Mouse (Mus musculus) small intestine, adult 2 months (tissue): Measurements from ENCODE around the gene Spata17. TPM values are rescaled to one million over a fixed set of nuclear protein-coding genes. Genes with fewer than 3 reads are reported as not detected.
"Not testable (repeated sequence)": the region's sequence is repeated elsewhere in the genome, so short reads cannot be mapped to it uniquely, and the experiment has no call there.

Experiments
- H3K27ac ChIP-seq: fragments of 200-500 bp; 2 replicates; pipeline ENCODE4 v1.5.1; 2012; ENCODE audit warnings: low read depth, low read length, control low read depth, inconsistent platforms; ENCODE audit not compliant: insufficient read depth
- H3K27me3 ChIP-seq: fragments of 200-500 bp; 2 replicates; pipeline ENCODE4 v1.6.1; 2012; ENCODE audit warnings: mild to moderate bottlenecking, moderate library complexity, low read length, inconsistent platforms; ENCODE audit not compliant: control insufficient read depth, insufficient read depth
- H3K36me3 ChIP-seq: fragments of 200-500 bp; 2 replicates; pipeline ENCODE4 v1.6.1; 2012; ENCODE audit warnings: mild to moderate bottlenecking, low read length, control low read depth, inconsistent platforms; ENCODE audit not compliant: control insufficient read depth, insufficient read depth
- H3K4me1 ChIP-seq: fragments of 200-500 bp; 2 replicates; pipeline ENCODE4 v1.6.1; 2012; ENCODE audit warnings: low read length, inconsistent platforms, mixed read lengths; ENCODE audit not compliant: control insufficient read depth, insufficient read depth, insufficient read length
- H3K4me3 ChIP-seq: fragments of 200-500 bp; 2 replicates; pipeline ENCODE4 v1.5.1; 2012; ENCODE audit warnings: low read depth, mild to moderate bottlenecking, control low read depth, inconsistent platforms, low read length, moderate library complexity
- CTCF ChIP-seq: fragments of 200-500 bp; IDR thresholded peaks from 2 replicates; pipeline ENCODE4 v1.5.1; 2012; ENCODE audit warnings: low read depth, mild to moderate bottlenecking, control low read depth, inconsistent platforms, low read length, moderate library complexity, mixed read lengths; ENCODE audit not compliant: insufficient replicate concordance, insufficient read length; ENCODE audit errors: extremely low read depth
- POLR2A ChIP-seq: fragments of 200-500 bp; IDR thresholded peaks from 2 replicates; pipeline ENCODE4 v1.6.1; 2012; ENCODE audit warnings: low read depth, mild to moderate bottlenecking, control low read depth, inconsistent platforms, low read length, moderate library complexity
- WGBS: fragments of 180-500 bp; shearing (Covaris S2); methylation state at CpG from one replicate; pipeline ENCODE4 v1.1.7; 2018; 5-methylcytosine and 5-hydroxymethylcytosine counted together
- polyA plus RNA-seq: library from polyadenylated mRNA; depleted of rRNA; stranded (reverse); fragments of >200 nt; gene quantifications from 2 replicates; pipeline ENCODE4 v1.2.3, GENCODE M21; 2012

The Spata17 gene
- polyA plus RNA-seq, 1 experiment = not detected

- Histone ChIP-seq H3K27me3 (no peaks in the 10 kb centered on the region), H3K36me3 (no peaks in the 10 kb centered on the region), H3K4me3 (no peak overlapping the region), H3K4me1 (no peaks in the 10 kb centered on the region), H3K27ac (no peak overlapping the region)
- TF ChIP-seq POLR2A (no peak), CTCF (no peak)
- 83% methylated on average over 6 of the region's 6 CpGs for WGBS
Measured at GRCm38 (mm10) chr1:187133841-187134240, 81.4 kb downstream of the Spata17 start.

DNA sequence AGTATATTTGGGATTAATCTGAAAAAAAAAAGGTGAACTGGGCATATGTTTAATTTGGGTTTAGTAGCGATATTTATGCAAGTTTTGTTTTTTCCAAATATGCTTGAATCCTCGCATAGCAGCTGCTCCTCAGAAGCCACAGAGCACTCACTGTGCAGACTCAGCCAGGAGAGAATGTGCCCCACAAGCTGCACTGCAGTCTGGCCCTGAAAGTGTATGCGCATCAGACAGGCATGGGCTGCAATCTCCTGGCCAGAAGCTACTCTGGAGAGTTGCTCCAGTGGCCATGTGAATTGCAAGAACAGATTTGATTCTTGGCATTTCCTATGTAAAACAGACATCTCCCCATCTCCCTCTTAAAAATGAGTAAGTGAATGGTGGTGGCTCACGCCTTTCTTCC, 82.9 kb downstream of the Spata17 start:
- H3K27me3 ChIP-seq = no peaks in the 10 kb centered on the region
- WGBS = 80% methylated on average over 4 of the region's 4 CpGs
- no peak overlapping the region for H3K4me3 ChIP-seq
- H3K4me1 ChIP-seq = no peaks in the 10 kb centered on the region
- H3K27ac ChIP-seq = no peak overlapping the region
- no peak for TF ChIP-seq CTCF
- no peak for TF ChIP-seq POLR2A
- no peaks in the 10 kb centered on the region for H3K36me3 ChIP-seq

- 80% methylated on average over 2 of the region's 2 CpGs for WGBS
- H3K27ac ChIP-seq, H3K4me1 ChIP-seq, H3K27me3 ChIP-seq, H3K36me3 ChIP-seq, H3K4me3 ChIP-seq: not testable (repeated sequence)
Measured at GRCm38 (mm10) chr1:187127548-187127947, 87.7 kb downstream of the Spata17 start.

DNA sequence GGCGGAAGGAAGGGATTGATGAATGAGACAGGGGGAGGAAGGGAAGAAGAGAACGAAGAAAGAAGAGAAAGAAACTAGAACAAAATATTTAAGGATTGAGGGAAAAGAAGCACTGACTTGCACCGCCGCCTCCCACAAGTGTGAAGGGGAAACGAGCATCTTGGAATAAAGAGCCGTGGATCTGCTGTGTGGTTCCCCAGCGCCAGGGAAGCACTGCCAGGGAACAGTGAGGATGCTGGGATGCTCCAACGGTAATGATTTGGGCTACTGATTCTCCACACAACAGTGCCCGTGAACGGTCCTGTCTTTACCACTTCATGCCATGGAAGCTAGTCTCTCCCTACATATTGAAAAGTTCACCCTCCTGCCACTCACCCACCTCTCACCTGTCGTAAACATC, 89.5 kb downstream of the Spata17 start:
- Histone ChIP-seq H3K36me3 (no peaks in the 10 kb centered on the region), H3K4me3 (no peak overlapping the region), H3K4me1 (no peaks in the 10 kb centered on the region), H3K27me3 (no peaks in the 10 kb centered on the region), H3K27ac (no peak overlapping the region)
- 83% methylated on average over 11 of the region's 11 CpGs for WGBS
- no peak for TF ChIP-seq POLR2A
- no peak for TF ChIP-seq CTCF

- H3K4me1 ChIP-seq = no peaks in the 10 kb centered on the region
- H3K4me3 ChIP-seq = no peak overlapping the region
- 60% methylated on average over 3 of the region's 3 CpGs for WGBS
- H3K36me3 ChIP-seq = no peaks in the 10 kb centered on the region
- no peaks in the 10 kb centered on the region for H3K27me3 ChIP-seq
- no peak overlapping the region for H3K27ac ChIP-seq
- no peak for TF ChIP-seq POLR2A
- no peak for TF ChIP-seq CTCF
Measured at GRCm38 (mm10) chr1:187124967-187125366, 90.3 kb downstream of the Spata17 start.

- 93% methylated on average over 6 of the region's 6 CpGs for WGBS
Measured at GRCm38 (mm10) chr1:187119300-187119699, 96.0 kb downstream of the Spata17 start.

DNA sequence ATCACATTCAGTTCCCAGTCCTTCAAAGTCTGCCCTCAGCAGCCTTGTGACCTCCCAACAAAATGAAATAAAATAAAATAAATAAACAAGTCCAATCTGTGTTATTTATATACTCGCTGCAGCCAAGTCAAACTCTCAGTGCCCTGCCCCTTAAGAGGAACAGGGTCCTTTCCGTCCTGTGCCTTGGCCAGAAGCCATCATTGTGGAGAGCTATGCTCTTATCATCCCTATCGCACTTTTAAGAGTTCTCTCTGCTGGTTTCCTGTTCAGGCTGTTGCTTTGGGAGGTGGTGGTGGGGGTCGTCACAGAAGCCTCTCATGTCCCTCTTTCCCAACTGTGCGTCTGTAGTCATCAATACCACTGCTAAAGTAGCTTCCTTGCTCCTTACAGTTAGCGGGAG, 97.2 kb downstream of the Spata17 start:
- TF ChIP-seq CTCF (no peak), POLR2A (no peak)
- no peak overlapping the region for H3K27ac ChIP-seq
- H3K4me3 ChIP-seq = no peak overlapping the region
- 50% methylated on average over 6 of the region's 6 CpGs for WGBS
- H3K4me1 ChIP-seq = no peaks in the 10 kb centered on the region
- no peaks in the 10 kb centered on the region for H3K36me3 ChIP-seq
- H3K27me3 ChIP-seq = no peaks in the 10 kb centered on the region

More at GRCm38 (mm10) chr1:187119300-187119699, 96.0 kb downstream of the Spata17 start:
- no peaks in the 10 kb centered on the region for H3K4me1 ChIP-seq
- H3K4me3 ChIP-seq = no peak overlapping the region
- H3K36me3 ChIP-seq = no peaks in the 10 kb centered on the region
- TF ChIP-seq POLR2A (no peak), CTCF (no peak)
- H3K27me3 ChIP-seq = no peaks in the 10 kb centered on the region
- H3K27ac ChIP-seq = no peak overlapping the region

DNA sequence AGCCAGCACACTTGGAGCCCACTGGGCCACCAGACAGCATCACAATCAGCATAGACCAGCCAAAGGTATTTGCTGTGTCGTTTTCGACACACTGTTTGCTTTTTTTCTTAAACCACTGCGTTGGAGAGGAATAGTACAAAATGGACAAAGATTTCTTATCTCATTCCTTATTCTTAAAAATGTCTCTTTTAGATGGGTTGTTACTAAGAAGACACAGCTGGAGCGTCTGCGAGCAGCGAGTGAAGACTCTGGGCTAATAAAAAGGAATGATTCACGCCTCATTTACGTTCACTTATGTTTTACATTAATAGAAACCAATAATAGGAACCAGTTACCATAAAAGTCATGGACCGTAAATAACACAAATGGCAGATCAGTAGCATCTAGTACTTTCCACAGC, 101.5 kb downstream of the Spata17 start:
- H3K27me3 ChIP-seq = no peaks in the 10 kb centered on the region
- no peak overlapping the region for H3K27ac ChIP-seq
- 88% methylated on average over 9 of the region's 9 CpGs for WGBS
- TF ChIP-seq POLR2A (no peak), CTCF (no peak)
- no peaks in the 10 kb centered on the region for H3K4me1 ChIP-seq
- H3K4me3 ChIP-seq = no peak overlapping the region
- H3K36me3 ChIP-seq = no peaks in the 10 kb centered on the region
